Mouse (Mus musculus) 3T3-L1 (cell line): Measurements from ENCODE around the gene Hypm.
A peak's percentile ranks its signal among the peaks of the same experiment; 100 is the strongest.

Source experiments
- DNase-seq: peaks from one replicate; pipeline ENCODE4 v3.0.0-alpha.2; 2015; ENCODE audit warnings: low read depth, low spot score

Gene Hypm

GRCm38 (mm10) chrX:9846628-9847027 lies at the start of gene Hypm:
Gene Hypm (plus strand): TSS chrX:9846928.
- DNase-seq, result no peak

GRCm38 (mm10) chrX:9810101-9810500 lies 36.6 kb upstream of the Hypm start:
- peak; percentile 85 for DNase-seq

GRCm38 (mm10) chrX:9812469-9812868 lies 34.3 kb upstream of the Hypm start:
- peak; percentile 44 for DNase-seq

GRCm38 (mm10) chrX:9834779-9835178 lies 11.9 kb upstream of the Hypm start:
- no peak for DNase-seq

GRCm38 (mm10) chrX:9849403-9849802 lies 2.7 kb downstream of the Hypm start, which contains the start of gene H2al3:
Gene H2al3 (plus strand): TSS chrX:9849703.
- no peak for DNase-seq

- DNase-seq, result no peak
These were observed 15.1 kb downstream of the Hypm start for GRCm38 (mm10) chrX:9861859-9862258.

GRCm38 (mm10) chrX:9875519-9875918 lies 28.8 kb downstream of the Hypm start:
- DNase-seq, result peak; percentile 20

GRCm38 (mm10) chrX:9885322-9885721 lies 38.6 kb downstream of the Hypm start, which contains the start of gene Sytl5:
Gene Sytl5 (plus strand): TSS chrX:9885622.
- DNase-seq, result no peak
